Comparison of ENCODE assay signal across 29 mouse cellular contexts in genomic region chr3:96266132-96266710, GRCm38 (mm10). TPM values are rescaled to one million over a fixed set of nuclear protein-coding genes. Genes with fewer than 3 reads are reported as not detected.
DNase-seq lines count a peak whose midpoint lies in the region; ATAC-seq and TF ChIP-seq lines count a peak whose summit lies in the region.
"Had no signal": no experiment of that assay in that cellular context is flagged by ENCODE, and none has a peak within 500 bp of the region (broad histone marks: within the 10 kb centered on the region; RNA-seq: fewer than 3 reads in every experiment).

No protein-coding gene starts in this region.

- TF ChIP-seq RAD21 in MEL (IDR thresholded peaks at IDR 0.05; ENCODE audit: low read depth, low read length) = no peak

- no peak for TF ChIP-seq POLR2A in MEL (IDR thresholded peaks at IDR 0.05; ENCODE audit: control insufficient read depth in 1 of 2, insufficient read depth in 1 of 2, low read depth in 1 of 2, low read length in 2 of 2, poor library complexity in 1 of 2)

- no peak overlapping the region for H3K4me3 ChIP-seq in kidney, embryonic 14.5 days (ENCODE audit: low read length)
- no peak overlapping the region for H3K4me3 ChIP-seq in MEL (ENCODE audit: control insufficient read depth in 1 of 2, insufficient read depth in 1 of 2, low read depth in 2 of 2, low read length in 2 of 2)
- H3K4me3 ChIP-seq in limb, embryonic 10.5 days = no peak overlapping the region
- H3K4me3 ChIP-seq in liver, embryonic 15.5 days (replicated peaks) = no peak overlapping the region
- no peak overlapping the region for H3K4me3 ChIP-seq in hindbrain, postnatal 0 days (ENCODE audit: low read length)
- H3K4me3 ChIP-seq: embryonic facial prominence, embryonic 12.5 days; heart, embryonic 13.5 days; neural tube, embryonic 12.5 days had no signal

- H3K9ac ChIP-seq in kidney, embryonic 14.5 days (ENCODE audit: low read depth, low read length) = no peak overlapping the region
- H3K9ac ChIP-seq in MEL (ENCODE audit: control insufficient read depth, low read depth, low read length, poor library complexity, severe bottlenecking) = peak overlapping the region; percentile 50
- H3K9ac ChIP-seq in liver, embryonic 15.5 days = peak overlapping the region; percentile 4
- no peak overlapping the region for H3K9ac ChIP-seq in hindbrain, postnatal 0 days (replicated peaks; ENCODE audit: low read length)
- H3K9ac ChIP-seq: embryonic facial prominence, embryonic 12.5 days; heart, embryonic 13.5 days; neural tube, embryonic 12.5 days had no signal

- DNase-seq in kidney, postnatal 4 days = no peak
- peak; percentile 87 for DNase-seq in MEL (ENCODE audit: low read depth, low spot score)
- no peak for DNase-seq in limb, embryonic 10.5 days (ENCODE audit: low spot score)
- DNase-seq in natural killer cell, adult 2 months (ENCODE audit: low spot score in 2 of 2) = no peak
- DNase-seq in hindbrain, postnatal 0 days (ENCODE audit: low spot score) = no peak
- DNase-seq: adrenal gland, postnatal 25 days; cerebellum, adult 2 months; gastrocnemius, postnatal 14 days; heart, adult 18-20 months; kidney, adult 11 months; right cerebral cortex, adult 18-20 months; thymus, postnatal 14 days had no signal

- no peaks in the 10 kb centered on the region for H3K27me3 ChIP-seq in kidney, embryonic 14.5 days (ENCODE audit: control insufficient read depth, insufficient read depth, low read length)
- no peaks in the 10 kb centered on the region for H3K27me3 ChIP-seq in MEL (ENCODE audit: control insufficient read depth in 1 of 2, insufficient read depth in 2 of 2, low read length in 2 of 2)
- H3K27me3 ChIP-seq in limb, embryonic 10.5 days (ENCODE audit: low read depth, poor library complexity, severe bottlenecking) = no peaks in the 10 kb centered on the region
- H3K27me3 ChIP-seq in liver, embryonic 15.5 days = no peaks in the 10 kb centered on the region
- no peaks in the 10 kb centered on the region for H3K27me3 ChIP-seq in hindbrain, postnatal 0 days (ENCODE audit: insufficient read depth, low read length)
- H3K27me3 ChIP-seq: embryonic facial prominence, embryonic 12.5 days; heart, embryonic 13.5 days; neural tube, embryonic 12.5 days had no signal

- peaks cover 8% of the 10 kb centered on the region; the same call in 1 of the 2 replicates for H3K79me2 ChIP-seq in MEL (ENCODE audit: control insufficient read depth, insufficient read depth, low read length, poor library complexity)

- WGBS in kidney, embryonic 14.5 days = 84% methylated on average over 8 of the region's 8 CpGs
- WGBS in limb, embryonic 10.5 days = 94% methylated on average over 8 of the region's 8 CpGs
- WGBS in liver, embryonic 15.5 days (ENCODE audit: insufficient replicate concordance) = 45% methylated on average over 8 of the region's 8 CpGs
- 88% methylated on average over 8 of the region's 8 CpGs for WGBS in hindbrain, postnatal 0 days

- no peak for TF ChIP-seq CTCF in MEL (IDR thresholded peaks at IDR 0.05 in 2 of 3, conservative IDR thresholded peaks at IDR 0.05 in 1 of 3; ENCODE audit: control insufficient read depth in 1 of 3, insufficient read depth in 1 of 3, low read depth in 2 of 3, low read length in 3 of 3, poor library complexity in 1 of 3, severe bottlenecking in 1 of 3)
- no peak for TF ChIP-seq CTCF in hindbrain, postnatal 0 days (IDR thresholded peaks at IDR 0.05; ENCODE audit: low read depth)

- 0 out of 2 replicates have a peak overlapping the region, but pooled peaks have one; percentile 8 for H3K27ac ChIP-seq in kidney, embryonic 14.5 days (ENCODE audit: low read depth, low read length)
- H3K27ac ChIP-seq in MEL (ENCODE audit: control insufficient read depth, low read depth, low read length) = peak overlapping the region; percentile 61
- H3K27ac ChIP-seq in limb, embryonic 10.5 days = peak overlapping the region; percentile 90
- peak overlapping the region; percentile 75 for H3K27ac ChIP-seq in liver, embryonic 15.5 days (replicated peaks)
- no peak overlapping the region for H3K27ac ChIP-seq in hindbrain, postnatal 0 days
- H3K27ac ChIP-seq: kidney, postnatal 0 days; neural tube, embryonic 12.5 days had no signal

- ATAC-seq in kidney, embryonic 14.5 days (ENCODE audit: low FRiP score, low TSS enrichment) = no peak
- ATAC-seq in liver, embryonic 15.5 days (ENCODE audit: insufficient read depth) = no peak
- ATAC-seq in hindbrain, postnatal 0 days = no peak
- ATAC-seq: hindbrain, embryonic 16.5 days had no signal

- no peak for TF ChIP-seq EP300 in MEL (IDR thresholded peaks at IDR 0.05; ENCODE audit: low read depth in 1 of 2, low read length in 2 of 2)

- H3K4me2 ChIP-seq in kidney, embryonic 14.5 days (replicated peaks; ENCODE audit: low read depth, low read length) = no peak overlapping the region
- peak overlapping the region; percentile 16; the same call in 1 of the 2 replicates for H3K4me2 ChIP-seq in liver, embryonic 15.5 days
- H3K4me2 ChIP-seq in hindbrain, postnatal 0 days (ENCODE audit: low read depth, low read length) = no peak overlapping the region
- H3K4me2 ChIP-seq: embryonic facial prominence, embryonic 12.5 days; heart, embryonic 13.5 days; midbrain, embryonic 11.5 days; neural tube, embryonic 12.5 days had no signal

- H3K9me3 ChIP-seq in kidney, embryonic 14.5 days (ENCODE audit: control insufficient read depth, low read length) = no peaks in the 10 kb centered on the region
- no peaks in the 10 kb centered on the region for H3K9me3 ChIP-seq in MEL (replicated peaks; ENCODE audit: insufficient read depth, low read length)
- H3K9me3 ChIP-seq in limb, embryonic 10.5 days (replicated peaks) = no peaks in the 10 kb centered on the region
- H3K9me3 ChIP-seq in liver, embryonic 15.5 days (replicated peaks) = no peaks in the 10 kb centered on the region
- H3K9me3 ChIP-seq in hindbrain, postnatal 0 days (ENCODE audit: low read length) = no peaks in the 10 kb centered on the region
- H3K9me3 ChIP-seq: embryonic facial prominence, embryonic 12.5 days; heart, embryonic 13.5 days; neural tube, embryonic 12.5 days had no signal

- no peaks in the 10 kb centered on the region for H3K36me3 ChIP-seq in kidney, embryonic 14.5 days (ENCODE audit: control insufficient read depth, insufficient read depth, low read length)
- peaks cover 0 to 37% of the 10 kb centered on the region in 2 experiments; a peak in 2 of 4 replicates for H3K36me3 ChIP-seq in MEL (ENCODE audit: control insufficient read depth in 1 of 2, insufficient read depth in 2 of 2, low read length in 2 of 2)
- H3K36me3 ChIP-seq in limb, embryonic 10.5 days = no peaks in the 10 kb centered on the region
- H3K36me3 ChIP-seq in liver, embryonic 15.5 days (replicated peaks) = no peaks in the 10 kb centered on the region
- H3K36me3 ChIP-seq in hindbrain, postnatal 0 days (ENCODE audit: insufficient read depth, low read length) = no peaks in the 10 kb centered on the region
- H3K36me3 ChIP-seq: embryonic facial prominence, embryonic 12.5 days; heart, embryonic 13.5 days; neural tube, embryonic 12.5 days had no signal

- peaks cover 26% of the 10 kb centered on the region; the same call in 1 of the 2 replicates for H3K4me1 ChIP-seq in kidney, embryonic 14.5 days (ENCODE audit: control insufficient read depth, insufficient read depth, low read length)
- H3K4me1 ChIP-seq in MEL (ENCODE audit: control insufficient read depth in 1 of 2, insufficient read depth in 2 of 2, low read length in 2 of 2) = peaks cover 0 to 24% of the 10 kb centered on the region in 2 experiments; a peak in 2 of 4 replicates
- H3K4me1 ChIP-seq in limb, embryonic 10.5 days = peaks cover 52% of the 10 kb centered on the region
- peaks cover 59% of the 10 kb centered on the region for H3K4me1 ChIP-seq in liver, embryonic 15.5 days (replicated peaks)
- H3K4me1 ChIP-seq in hindbrain, postnatal 0 days (ENCODE audit: insufficient read depth, low read length) = peaks cover 20% of the 10 kb centered on the region

RNA-seq across cellular contexts. Expression of gene Hist2h3b, which starts 2.2 kb away (rescaled TPM):
- polyA plus RNA-seq in kidney, embryonic 14.5 days (2014; fragmentation: Nextera tagmentation; extraction: Ambion mirVana) = 72.6 and 85.9 TPM in 2 replicates
- 3,962 and 5,017 TPM in 2 replicates for total RNA-seq in MEL (2012; rRNA removed)
- polyA plus RNA-seq in MEL (2012; ENCODE audit: insufficient read depth in 1 of 2, insufficient read length in 2 of 2, low read depth in 1 of 2, low replicate concordance in 2 of 2, missing spikeins in 1 of 2) = 10 to 100 TPM in 1 of 2 experiments, not detected in 1; 71.7 TPM
- polyA plus RNA-seq in limb, embryonic 10.5 days (2016; fragmentation: Nextera tagmentation; extraction: Ambion mirVana) = 48.3 and 54.0 TPM in 2 replicates
- 78.7 and 99.7 TPM in 2 replicates for polyA plus RNA-seq in liver, embryonic 15.5 days (2015; fragmentation: Nextera tagmentation; extraction: Ambion mirVana)
- total RNA-seq in hindbrain, postnatal 0 days (2014; rRNA removed) = 1,585 and 2,263 TPM in 2 replicates
- 15.7 and 22.9 TPM in 2 replicates for polyA plus RNA-seq in hindbrain, postnatal 0 days (2015; fragmentation: Nextera tagmentation; extraction: Ambion mirVana)

RNA-seq across cellular contexts. Expression of gene Hist2h4, which starts 3.1 kb away (rescaled TPM):
- 8.9 and 10.8 TPM in 2 replicates for polyA plus RNA-seq in kidney, embryonic 14.5 days (2014; fragmentation: Nextera tagmentation; extraction: Ambion mirVana)
- 195 and 290 TPM in 2 replicates for total RNA-seq in MEL (2012; rRNA removed)
- 1 to 10 TPM in 1 of 2 experiments, not detected in 1; 1.5 TPM for polyA plus RNA-seq in MEL (2012; ENCODE audit: insufficient read depth in 1 of 2, insufficient read length in 2 of 2, low read depth in 1 of 2, low replicate concordance in 2 of 2, missing spikeins in 1 of 2)
- polyA plus RNA-seq in limb, embryonic 10.5 days (2016; fragmentation: Nextera tagmentation; extraction: Ambion mirVana) = 7.7 and 9.4 TPM in 2 replicates
- polyA plus RNA-seq in liver, embryonic 15.5 days (2015; fragmentation: Nextera tagmentation; extraction: Ambion mirVana) = 29.3 and 32.9 TPM in 2 replicates
- total RNA-seq in hindbrain, postnatal 0 days (2014; rRNA removed) = 127 and 159 TPM in 2 replicates
- 10.2 and 10.6 TPM in 2 replicates for polyA plus RNA-seq in hindbrain, postnatal 0 days (2015; fragmentation: Nextera tagmentation; extraction: Ambion mirVana)

RNA-seq across cellular contexts. Expression of gene Hist2h2bb, which starts 3.3 kb away (rescaled TPM):
- polyA plus RNA-seq in kidney, embryonic 14.5 days (2014; fragmentation: Nextera tagmentation; extraction: Ambion mirVana) = 21.8 and 45.2 TPM in 2 replicates
- total RNA-seq in MEL (2012; rRNA removed) = 6,680 and 8,754 TPM in 2 replicates
- polyA plus RNA-seq in MEL (2012; ENCODE audit: insufficient read depth in 1 of 2, insufficient read length in 2 of 2, low read depth in 1 of 2, low replicate concordance in 2 of 2, missing spikeins in 1 of 2) = 10 to 100 TPM in 1 of 2 experiments, not detected in 1; 11.2 TPM
- polyA plus RNA-seq in limb, embryonic 10.5 days (2016; fragmentation: Nextera tagmentation; extraction: Ambion mirVana) = 8.2 and 10.7 TPM in 2 replicates
- polyA plus RNA-seq in liver, embryonic 15.5 days (2015; fragmentation: Nextera tagmentation; extraction: Ambion mirVana) = 19.4 and 24.6 TPM in 2 replicates
- total RNA-seq in hindbrain, postnatal 0 days (2014; rRNA removed) = 234 and 397 TPM in 2 replicates
- 1.4 and 2.4 TPM in 2 replicates for polyA plus RNA-seq in hindbrain, postnatal 0 days (2015; fragmentation: Nextera tagmentation; extraction: Ambion mirVana)
- polyA plus RNA-seq: liver, adult 2 months had no signal

RNA-seq across cellular contexts. Expression of gene Hist2h3c1, which starts 19.7 kb away (rescaled TPM):
- polyA plus RNA-seq in kidney, embryonic 14.5 days (2014; fragmentation: Nextera tagmentation; extraction: Ambion mirVana) = 0.91 and 2.4 TPM in 2 replicates
- total RNA-seq in MEL (2012; rRNA removed) = 1.3 and 1.5 TPM in 2 replicates
- not detected for polyA plus RNA-seq in MEL (2012; ENCODE audit: insufficient read depth in 1 of 2, insufficient read length in 2 of 2, low read depth in 1 of 2, low replicate concordance in 2 of 2, missing spikeins in 1 of 2)
- 0.41 TPM in 1 of 2 replicates, not detected in the other for polyA plus RNA-seq in limb, embryonic 10.5 days (2016; fragmentation: Nextera tagmentation; extraction: Ambion mirVana)
- 2.5 and 3.2 TPM in 2 replicates for polyA plus RNA-seq in liver, embryonic 15.5 days (2015; fragmentation: Nextera tagmentation; extraction: Ambion mirVana)
- not detected in 2 replicates for total RNA-seq in hindbrain, postnatal 0 days (2014; rRNA removed)
- 0.16 TPM in 1 of 2 replicates, not detected in the other for polyA plus RNA-seq in hindbrain, postnatal 0 days (2015; fragmentation: Nextera tagmentation; extraction: Ambion mirVana)
- total RNA-seq: adrenal gland, postnatal 25 days; ES-E14; gastrocnemius, postnatal 14 days; heart, adult 18-20 months; heart, postnatal 25 days; layer of hippocampus, adult 18-20 months; layer of hippocampus, postnatal 25 days; left cerebral cortex, postnatal 14 days; liver, adult 2 months; monocyte, adult 5-6 weeks had no signal
- polyA plus RNA-seq: cerebellum, adult 2 months; frontal cortex, adult 2 months; liver, adult 2 months; testis, adult 2 months had no signal

RNA-seq across cellular contexts. Expression of gene Hist2h2aa1, which starts 20.9 kb away (rescaled TPM):
- polyA plus RNA-seq in kidney, embryonic 14.5 days (2014; fragmentation: Nextera tagmentation; extraction: Ambion mirVana) = 18.3 and 20.3 TPM in 2 replicates
- 3,456 and 4,103 TPM in 2 replicates for total RNA-seq in MEL (2012; rRNA removed)
- 1 to 10 TPM in 1 of 2 experiments, not detected in 1; 1.5 TPM for polyA plus RNA-seq in MEL (2012; ENCODE audit: insufficient read depth in 1 of 2, insufficient read length in 2 of 2, low read depth in 1 of 2, low replicate concordance in 2 of 2, missing spikeins in 1 of 2)
- polyA plus RNA-seq in limb, embryonic 10.5 days (2016; fragmentation: Nextera tagmentation; extraction: Ambion mirVana) = 12.7 and 15.9 TPM in 2 replicates
- 31.3 and 45.2 TPM in 2 replicates for polyA plus RNA-seq in liver, embryonic 15.5 days (2015; fragmentation: Nextera tagmentation; extraction: Ambion mirVana)
- 1,894 and 2,680 TPM in 2 replicates for total RNA-seq in hindbrain, postnatal 0 days (2014; rRNA removed)
- 24.4 and 25.0 TPM in 2 replicates for polyA plus RNA-seq in hindbrain, postnatal 0 days (2015; fragmentation: Nextera tagmentation; extraction: Ambion mirVana)

Comparison
In these comparisons a context has a peak if more than half of its experiments do, and no peak if none do; other contexts are left out.
1. H3K9ac ChIP-seq: peak in MEL (single experiment) and liver, embryonic 15.5 days (single experiment); none in kidney, embryonic 14.5 days (single experiment) and hindbrain, postnatal 0 days (single experiment).